Mouse (Mus musculus): ENCODE results near the gene Pibf1. TPM values are rescaled to one million over a fixed set of nuclear protein-coding genes. Genes with fewer than 3 reads are reported as not detected.

The Pibf1 gene
- total and polyA plus RNA-seq, 3 experiments = 11.8 to 24.7 (median 13.9) TPM

DNA sequence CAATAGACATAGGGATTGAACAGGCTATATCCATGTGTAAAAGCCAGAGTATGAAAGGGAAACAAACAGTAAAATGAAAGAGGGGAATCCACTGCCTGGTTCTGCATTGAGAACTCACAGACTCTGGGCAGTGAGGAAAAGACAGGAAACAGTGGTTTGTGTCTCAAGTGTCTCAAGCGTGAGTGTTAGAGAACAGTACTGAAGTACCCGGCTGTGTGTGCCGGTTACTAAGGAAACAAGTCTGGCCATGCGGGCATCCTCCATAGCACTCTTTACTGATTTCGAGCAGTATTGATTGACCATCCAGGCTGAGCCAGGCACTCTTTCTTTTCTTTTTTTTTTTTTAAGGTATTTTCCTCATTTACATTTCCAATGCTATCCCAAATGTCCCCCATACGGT, 60.7 kb downstream of the Pibf1 start:
- peaks cover 23 to 63% of the 10 kb centered on the region in 2 experiments for H3K36me3 ChIP-seq (replicated peaks in 1 of 2; ENCODE audit: control insufficient read depth in 1 of 2, insufficient read depth in 1 of 2, low read length in 1 of 2)
- TF ChIP-seq USF1 (IDR thresholded peaks at IDR 0.05; ENCODE audit: low read depth, low read length) (no peak), KAT2A (IDR thresholded peaks at IDR 0.05; ENCODE audit: insufficient replicate concordance, low read length) (no peak), EP300 (IDR thresholded peaks at IDR 0.05; ENCODE audit: low read length) (no peak), SMC3 (IDR thresholded peaks at IDR 0.05; ENCODE audit: low read depth, low read length) (no peak), HCFC1 (IDR thresholded peaks at IDR 0.05; ENCODE audit: low read depth, low read length) (no peak)
- dilution Hi-C loops (cut with MboI; ENCODE audit: extremely low pct_ligation_motif_present, extremely low pct_unique_long_range_greater_than_20kb, low sequenced_read_pairs) = no loop called here

DNA sequence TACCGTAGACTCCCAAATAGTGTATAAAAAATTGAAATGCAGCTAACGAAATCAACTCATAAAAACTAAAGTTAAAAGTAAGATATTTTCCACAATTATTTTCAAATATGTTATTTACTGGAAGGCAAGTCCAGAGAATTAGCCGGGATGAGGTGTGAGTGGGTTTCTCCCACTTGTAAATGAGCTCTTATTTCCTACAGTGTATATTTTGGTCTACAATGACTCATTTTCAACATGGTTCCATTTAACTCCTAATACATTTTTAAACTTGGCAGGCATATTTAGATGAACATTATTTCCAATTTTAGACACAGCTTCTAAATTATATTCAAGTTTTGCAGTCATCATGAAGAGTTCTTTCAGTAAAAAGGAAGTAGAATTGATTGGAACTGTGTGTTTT, 63.8 kb downstream of the Pibf1 start:
- H3K27ac ChIP-seq (ENCODE audit: insufficient read depth, low read depth) = no peak overlapping the region
- H3K9me3 ChIP-seq (replicated peaks; ENCODE audit: low read length) = no peaks in the 10 kb centered on the region
- no peak overlapping the region for H3K9ac ChIP-seq (ENCODE audit: insufficient read depth, low read depth)
- TF ChIP-seq TCF12 (IDR thresholded peaks at IDR 0.05; ENCODE audit: low read depth, low read length) = no peak
- no peak for TF ChIP-seq EP300 (IDR thresholded peaks at IDR 0.05; ENCODE audit: low read length)
- TF ChIP-seq PAX5 (IDR thresholded peaks at IDR 0.05; ENCODE audit: low read length) = no peak
- no peak for TF ChIP-seq MYC (IDR thresholded peaks at IDR 0.05; ENCODE audit: low read depth, low read length)
- no peak for TF ChIP-seq E2F4 (IDR thresholded peaks at IDR 0.05; ENCODE audit: insufficient replicate concordance, low read depth, low read length)
- no peak for TF ChIP-seq CHD2 (IDR thresholded peaks at IDR 0.05; ENCODE audit: low read length)
- TF ChIP-seq TBP (conservative IDR thresholded peaks at IDR 0.05; ENCODE audit: low read depth, low read length) = no peak
- no peak for TF ChIP-seq MAX (IDR thresholded peaks at IDR 0.05; ENCODE audit: low read length)
- TF ChIP-seq RAD21 (IDR thresholded peaks at IDR 0.05; ENCODE audit: low read depth, low read length) = no peak
- TF ChIP-seq POLR2AphosphoS2 (IDR thresholded peaks at IDR 0.05; ENCODE audit: low read depth, low read length) = no peak
- no peak for TF ChIP-seq ELF1 (IDR thresholded peaks at IDR 0.05; ENCODE audit: low read depth, low read length)
- no peak for TF ChIP-seq NELFE (IDR thresholded peaks at IDR 0.05; ENCODE audit: low read depth, low read length)
- dilution Hi-C loops (cut with MboI; ENCODE audit: extremely low pct_ligation_motif_present, extremely low pct_unique_long_range_greater_than_20kb, low sequenced_read_pairs) (no loop called here), in situ Hi-C loops (cut with MboI; ENCODE audit: low pct_ligation_motif_present, low pct_unique_long_range_greater_than_20kb, low sequenced_read_pairs) (no loop called here)
- H3K4me2 ChIP-seq (ENCODE audit: insufficient read depth, low read depth, poor library complexity, severe bottlenecking) = no peak overlapping the region
- H3K36me3 ChIP-seq (replicated peaks in 1 of 2; ENCODE audit: control insufficient read depth in 1 of 2, insufficient read depth in 1 of 2, low read length in 1 of 2) = peaks cover 14 to 58% of the 10 kb centered on the region in 2 experiments
- H3K4me3 ChIP-seq (replicated peaks in 1 of 3; ENCODE audit: low read depth in 2 of 3, low read length in 2 of 3, poor library complexity in 1 of 3) = no peak overlapping the region
- H3K4me1 ChIP-seq (ENCODE audit: control insufficient read depth in 1 of 2, insufficient read depth in 2 of 2) = peaks cover 2 to 7% of the 10 kb centered on the region in 2 experiments; a peak in 3 of 4 replicates
- H3K79me2 ChIP-seq (replicated peaks; ENCODE audit: control insufficient read depth, extremely low read depth, insufficient read depth, poor library complexity, severe bottlenecking) = no peaks in the 10 kb centered on the region
- H3K27me3 ChIP-seq (replicated peaks) = no peaks in the 10 kb centered on the region
- no peak for DNase-seq (ENCODE audit: extremely low read depth)

More for the DNA sequence above, 60.7 kb downstream of the Pibf1 start:
- Histone ChIP-seq H3K9ac (ENCODE audit: insufficient read depth, low read depth) (no peak overlapping the region), H3K9me3 (replicated peaks; ENCODE audit: low read length) (no peaks in the 10 kb centered on the region), H3K27ac (ENCODE audit: insufficient read depth, low read depth) (no peak overlapping the region), H3K4me3 (replicated peaks in 1 of 3; ENCODE audit: low read depth in 2 of 3, low read length in 2 of 3, poor library complexity in 1 of 3) (no peak overlapping the region), H3K79me2 (replicated peaks; ENCODE audit: control insufficient read depth, extremely low read depth, insufficient read depth, poor library complexity, severe bottlenecking) (no peaks in the 10 kb centered on the region), H3K4me2 (ENCODE audit: insufficient read depth, low read depth, poor library complexity, severe bottlenecking) (no peak overlapping the region), H3K27me3 (replicated peaks) (no peaks in the 10 kb centered on the region), H3K4me1 (ENCODE audit: control insufficient read depth in 1 of 2, insufficient read depth in 2 of 2) (no peaks in the 10 kb centered on the region)
- in situ Hi-C loops (cut with MboI; ENCODE audit: low pct_ligation_motif_present, low pct_unique_long_range_greater_than_20kb, low sequenced_read_pairs) = no loop called here
- no peak for DNase-seq (ENCODE audit: extremely low read depth)

All from CH12.LX (cell line).